Mouse (Mus musculus) heart, postnatal 10 days (tissue): ENCODE data around the gene Atxn7l3b. TPM values are rescaled to one million over a fixed set of nuclear protein-coding genes. Genes with fewer than 3 reads are reported as not detected.

Experiments
- DNase-seq, 2 experiments: peaks; one replicate each; pipeline ENCODE4 v3.0.0; 2021
- intact Hi-C: fragments of 180-260 bp; cut with DNase I; formaldehyde crosslinking; loops from one replicate; pipeline ENCODE4 v1.15.1; 2025
- total RNA-seq, 2 experiments: library from RNA; stranded (reverse); gene quantifications; 2 replicates each; pipeline ENCODE4 v1.2.3; 2021

Gene Atxn7l3b
- total RNA-seq, 2 experiments from 2014 or later, result 57.6 to 58.2 TPM

DNA sequence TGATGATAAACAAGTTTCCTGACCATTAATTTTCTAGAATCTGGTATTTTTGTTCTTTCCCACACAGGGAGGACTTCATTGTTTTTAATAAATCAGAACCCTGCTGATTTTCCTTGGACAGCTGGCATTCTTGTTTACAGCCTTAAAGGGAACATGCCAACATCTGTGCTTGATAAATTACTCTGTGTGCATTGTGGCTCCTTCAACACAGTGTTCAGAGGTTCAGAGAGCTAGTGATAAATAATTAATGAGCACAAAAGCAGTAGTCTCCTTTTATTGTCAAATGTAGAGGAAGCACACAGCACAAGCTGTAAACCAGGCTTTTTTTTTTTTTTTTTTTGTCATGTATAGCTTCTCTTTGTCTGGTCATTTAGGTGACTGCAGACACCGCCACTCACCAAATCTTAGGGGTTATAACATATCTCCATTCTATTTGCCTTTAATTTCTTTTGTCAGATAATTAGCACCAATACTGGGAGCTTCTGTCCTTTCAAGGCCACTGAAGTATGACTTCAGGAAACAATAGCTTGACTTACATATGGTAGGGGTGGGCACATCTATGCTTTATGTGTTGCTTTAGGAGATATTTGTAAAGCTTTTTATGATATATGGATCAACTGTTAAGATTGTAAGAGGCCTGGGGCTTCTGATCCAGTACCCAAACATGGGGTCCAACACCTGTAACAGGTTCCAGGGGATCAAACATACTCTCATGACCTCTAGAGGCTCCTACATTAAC is 52.0 kb downstream of the Atxn7l3b start:
- intact Hi-C loops, result no loop called here

More for the DNA sequence above, 52.0 kb downstream of the Atxn7l3b start:
- DNase-seq, result no peak
